Comparison of ENCODE assay signal across 14 mouse cellular contexts in genomic region chr12:71274519-71275237, GRCm38 (mm10). TPM values are rescaled to one million over a fixed set of nuclear protein-coding genes. Genes with fewer than 3 reads are reported as not detected.
DNase-seq lines count a peak whose midpoint lies in the region; ATAC-seq and TF ChIP-seq lines count a peak whose summit lies in the region.
"Had no signal": no experiment of that assay in that cellular context is flagged by ENCODE, and none has a peak within 500 bp of the region (broad histone marks: within the 10 kb centered on the region; RNA-seq: fewer than 3 reads in every experiment).

No protein-coding gene starts in this region.

- TF ChIP-seq EP300 in heart, adult 2 months (IDR thresholded peaks at IDR 0.05; ENCODE audit: insufficient read depth, low read depth, low read length): no peak

- intact Hi-C loops in heart, adult 2 months (cut with DNase I): no loop called here
- intact Hi-C loops in heart, postnatal 10 days (cut with DNase I): no loop called here

- ATAC-seq in midbrain, embryonic 11.5 days (ENCODE audit: low FRiP score): no peak
- no peak for ATAC-seq in midbrain, embryonic 14.5 days (ENCODE audit: low FRiP score, low TSS enrichment)
- ATAC-seq: forebrain, embryonic 13.5 days had no signal

- DNase-seq in heart, adult 2 months: no peak
- DNase-seq in heart, postnatal 10 days: no peak
- DNase-seq in midbrain, embryonic 11.5 days (ENCODE audit: low spot score, missing footprints): peak; percentile 61
- no peak for DNase-seq in midbrain, embryonic 14.5 days
- peak; percentile 67 for DNase-seq in thymus, postnatal 14 days
- DNase-seq in left cerebral cortex, adult 9 months (ENCODE audit: low spot score in 2 of 2): no peak
- DNase-seq in urinary bladder, postnatal 4 days (ENCODE audit: low spot score in 2 of 2): no peak
- DNase-seq: heart, adult 11 months; lung, postnatal 36 days had no signal

- H3K27ac ChIP-seq in heart, adult 2 months: no peak overlapping the region
- H3K27ac ChIP-seq in midbrain, embryonic 11.5 days (ENCODE audit: low read depth, low read length): no peak overlapping the region
- H3K27ac ChIP-seq in midbrain, embryonic 14.5 days (replicated peaks; ENCODE audit: low read depth, low read length): no peak overlapping the region
- no peak overlapping the region for H3K27ac ChIP-seq in bone marrow, adult 2 months (ENCODE audit: control insufficient read depth, insufficient read depth, low read depth, low read length, poor library complexity)
- H3K27ac ChIP-seq: forebrain, embryonic 13.5 days; hindbrain, embryonic 14.5 days; limb, embryonic 12.5 days had no signal

- no peak for TF ChIP-seq POLR2A in heart, adult 2 months (IDR thresholded peaks at IDR 0.05; ENCODE audit: insufficient read depth, low read depth, low read length)
- no peak for TF ChIP-seq POLR2A in bone marrow, adult 2 months (IDR thresholded peaks at IDR 0.05; ENCODE audit: borderline replicate concordance, control insufficient read depth, low read depth, low read length)

- no peaks in the 10 kb centered on the region for H3K79me2 ChIP-seq in heart, adult 2 months (replicated peaks; ENCODE audit: control insufficient read depth, insufficient read depth, low read length)

- H3K4me3 ChIP-seq in heart, adult 2 months: no peak overlapping the region
- no peak overlapping the region for H3K4me3 ChIP-seq in midbrain, embryonic 11.5 days (ENCODE audit: low read depth, low read length)
- H3K4me3 ChIP-seq in midbrain, embryonic 14.5 days (replicated peaks; ENCODE audit: low read depth, low read length): no peak overlapping the region
- H3K4me3 ChIP-seq in bone marrow, adult 2 months (replicated peaks; ENCODE audit: control insufficient read depth, low read depth, low read length): no peak overlapping the region
- H3K4me3 ChIP-seq: forebrain, embryonic 13.5 days; limb, embryonic 12.5 days; myocyte had no signal

- TF ChIP-seq CTCF in heart, adult 2 months (IDR thresholded peaks at IDR 0.05): peak; percentile 22; the same call in 1 of the 2 replicates
- peak; percentile 45; the same call in 1 of the 2 replicates for TF ChIP-seq CTCF in bone marrow, adult 2 months (IDR thresholded peaks at IDR 0.05; ENCODE audit: control insufficient read depth, insufficient read depth, low read length)

- H3K4me1 ChIP-seq in heart, adult 2 months (ENCODE audit: control insufficient read depth, insufficient read depth, low read length): no peaks in the 10 kb centered on the region
- no peaks in the 10 kb centered on the region for H3K4me1 ChIP-seq in midbrain, embryonic 11.5 days (ENCODE audit: control insufficient read depth, insufficient read depth, low read length)
- H3K4me1 ChIP-seq in midbrain, embryonic 14.5 days (ENCODE audit: control insufficient read depth, insufficient read depth, low read length): peaks cover 3% of the 10 kb centered on the region
- no peaks in the 10 kb centered on the region for H3K4me1 ChIP-seq in bone marrow, adult 2 months (ENCODE audit: control insufficient read depth, insufficient read depth, low read length)
- H3K4me1 ChIP-seq: limb, embryonic 12.5 days had no signal

- H3K4me2 ChIP-seq in midbrain, embryonic 11.5 days: no peak overlapping the region
- H3K4me2 ChIP-seq in midbrain, embryonic 14.5 days (ENCODE audit: low read length): no peak overlapping the region
- H3K4me2 ChIP-seq: forebrain, embryonic 13.5 days; hindbrain, embryonic 14.5 days; limb, embryonic 12.5 days had no signal

- H3K36me3 ChIP-seq in heart, adult 2 months (ENCODE audit: control insufficient read depth, insufficient read depth, low read length): no peaks in the 10 kb centered on the region
- no peaks in the 10 kb centered on the region for H3K36me3 ChIP-seq in midbrain, embryonic 11.5 days (ENCODE audit: control insufficient read depth, insufficient read depth, low read length)
- no peaks in the 10 kb centered on the region for H3K36me3 ChIP-seq in midbrain, embryonic 14.5 days (ENCODE audit: control insufficient read depth, insufficient read depth, low read length)
- H3K36me3 ChIP-seq: limb, embryonic 12.5 days had no signal

- H3K9ac ChIP-seq in heart, adult 2 months (ENCODE audit: low read depth, low read length): no peak overlapping the region
- no peak overlapping the region for H3K9ac ChIP-seq in midbrain, embryonic 11.5 days (ENCODE audit: low read length)
- no peak overlapping the region for H3K9ac ChIP-seq in midbrain, embryonic 14.5 days (replicated peaks; ENCODE audit: low read length)
- H3K9ac ChIP-seq: forebrain, embryonic 13.5 days; hindbrain, embryonic 14.5 days; limb, embryonic 12.5 days had no signal

- H3K27me3 ChIP-seq in heart, adult 2 months (ENCODE audit: control insufficient read depth, insufficient read depth, low read length): no peaks in the 10 kb centered on the region
- H3K27me3 ChIP-seq in midbrain, embryonic 11.5 days (ENCODE audit: control insufficient read depth, insufficient read depth, low read length): no peaks in the 10 kb centered on the region
- H3K27me3 ChIP-seq in midbrain, embryonic 14.5 days (ENCODE audit: control insufficient read depth, insufficient read depth, low read length): no peaks in the 10 kb centered on the region
- H3K27me3 ChIP-seq: forebrain, embryonic 13.5 days had no signal

- no peaks in the 10 kb centered on the region for H3K9me3 ChIP-seq in midbrain, embryonic 11.5 days (ENCODE audit: control insufficient read depth, low read length)
- H3K9me3 ChIP-seq in midbrain, embryonic 14.5 days (ENCODE audit: control insufficient read depth, low read length): no peaks in the 10 kb centered on the region
- H3K9me3 ChIP-seq: forebrain, embryonic 13.5 days; limb, embryonic 12.5 days had no signal

- 90% methylated on average over 5 of the region's 5 CpGs for WGBS in heart, adult 2 months
- 95% methylated on average over 5 of the region's 5 CpGs for WGBS in midbrain, embryonic 11.5 days
- 95% methylated on average over 5 of the region's 5 CpGs for WGBS in midbrain, embryonic 14.5 days
- WGBS in bone marrow, adult 2 months: 88% methylated on average over 5 of the region's 5 CpGs

RNA-seq across cellular contexts. Expression of gene Dact1, which starts 35.0 kb away (rescaled TPM):
- total RNA-seq in heart, adult 2 months (2021): 1 to 10 TPM; 2.5 to 3.8 TPM
- polyA plus RNA-seq in heart, adult 2 months (2012; rRNA removed): 3.8 and 5.3 TPM in 2 replicates
- 10 to 100 TPM; 14.7 to 18.0 TPM for total RNA-seq in heart, postnatal 10 days (2021)
- 10.0 and 13.3 TPM in 2 replicates for polyA plus RNA-seq in midbrain, embryonic 11.5 days (2014; fragmentation: Nextera tagmentation; extraction: Ambion mirVana)
- polyA plus RNA-seq in midbrain, embryonic 14.5 days (2014; fragmentation: Nextera tagmentation; extraction: Ambion mirVana): 34.6 and 35.8 TPM in 2 replicates
- 0.61 and 2.4 TPM in 2 replicates for polyA plus RNA-seq in bone marrow, adult 2 months (2011; ENCODE audit: insufficient read depth, insufficient read length, low replicate concordance, missing spikeins)

Comparison
In these comparisons a context has a peak if more than half of its experiments do, and no peak if none do; other contexts are left out.
1. DNase-seq: peak in midbrain, embryonic 11.5 days (single experiment) and thymus, postnatal 14 days (single experiment); none in heart, adult 2 months (0 of 2), heart, postnatal 10 days (0 of 2), midbrain, embryonic 14.5 days (single experiment), left cerebral cortex, adult 9 months (0 of 2) and urinary bladder, postnatal 4 days (0 of 2).